Mouse (Mus musculus) limb, embryonic 11.5 days (tissue): ENCODE measurements around the gene Kank2. TPM values are rescaled to one million over a fixed set of nuclear protein-coding genes. Genes with fewer than 3 reads are reported as not detected.
A peak's percentile ranks its signal among the peaks of the same experiment; 100 is the strongest.

Experiments used
- ATAC-seq: fragments of 200-750 bp; cut with Nextera tagmentation; 2 replicates; pipeline ENCODE4 v1.8.0; 2017; ENCODE audit warnings: low read depth; ENCODE audit not compliant: insufficient number of reproducible peaks, low FRiP score, low TSS enrichment
- DNase-seq: peaks from one replicate; pipeline ENCODE4 v3.0.0-alpha.2; 2015; ENCODE audit warnings: low spot score
- H3K27ac ChIP-seq: fragments of 300-500 bp; sonication (generic); replicated peaks from 2 replicates; pipeline ENCODE4 v1.5.1; 2014; ENCODE audit warnings: low read depth, mild to moderate bottlenecking, low read length
- H3K27me3 ChIP-seq: fragments of 300-500 bp; sonication (generic); 2 replicates; pipeline ENCODE4 v1.6.1; 2014; ENCODE audit warnings: mild to moderate bottlenecking, low read length, mixed read lengths; ENCODE audit not compliant: control insufficient read depth, insufficient read depth
- H3K36me3 ChIP-seq: fragments of 300-500 bp; sonication (generic); 2 replicates; pipeline ENCODE4 v1.6.1; 2014; ENCODE audit warnings: mild to moderate bottlenecking, low read length, moderate library complexity, mixed read lengths; ENCODE audit not compliant: control insufficient read depth, insufficient read depth
- H3K4me1 ChIP-seq: fragments of 300-500 bp; sonication (generic); 2 replicates; pipeline ENCODE4 v1.6.1; 2014; ENCODE audit warnings: low read length, mixed read lengths; ENCODE audit not compliant: control insufficient read depth, insufficient read depth
- H3K4me2 ChIP-seq: fragments of 300-500 bp; sonication (generic); 2 replicates; pipeline ENCODE4 v1.6.1; 2014; ENCODE audit warnings: low read depth, mild to moderate bottlenecking, moderate library complexity; ENCODE audit not compliant: severe bottlenecking
- H3K4me3 ChIP-seq: fragments of 300-500 bp; sonication (generic); 2 replicates; pipeline ENCODE4 v1.5.1; 2014; ENCODE audit warnings: low read depth, low read length
- H3K9ac ChIP-seq: fragments of 300-500 bp; sonication (generic); 2 replicates; pipeline ENCODE4 v1.6.1; 2014; ENCODE audit warnings: mild to moderate bottlenecking, low read length
- H3K9me3 ChIP-seq: fragments of 300-500 bp; sonication (generic); 2 replicates; pipeline ENCODE4 v1.6.1; 2016; ENCODE audit warnings: low read length; ENCODE audit not compliant: control insufficient read depth
- WGBS: fragments of 180-500 bp; shearing (Covaris S2); extraction: QIAGEN DNeasy Blood & Tissue Kit; methylation state at CpG from one replicate; pipeline ENCODE4 v1.1.7; 2014; 5-methylcytosine and 5-hydroxymethylcytosine counted together
- polyA plus RNA-seq: library from polyadenylated mRNA; unstranded; fragments of >200 nt; fragmentation: Nextera tagmentation; extraction: Ambion mirVana; gene quantifications from 2 replicates; pipeline ENCODE4 v1.2.1, GENCODE M21; 2014

Gene Kank2
- polyA plus RNA-seq, 1 experiment from 2014 or later: 11.6 TPM

- DNase-seq (peak; percentile 40), ATAC-seq (no peak)
- Histone ChIP-seq H3K9me3 (no peaks in the 10 kb centered on the region), H3K9ac (no peak overlapping the region), H3K4me3 (no peak overlapping the region), H3K4me1 (no peaks in the 10 kb centered on the region), H3K36me3 (peaks cover 2% of the 10 kb centered on the region; the same call in 1 of the 2 replicates), H3K4me2 (no peak overlapping the region), H3K27me3 (no peaks in the 10 kb centered on the region), H3K27ac (no peak overlapping the region)
- WGBS: 63% methylated on average over 3 of the region's 3 CpGs
Measured at GRCm38 (mm10) chr9:21808561-21808960, 10.0 kb upstream of the Kank2 start.

- ATAC-seq (no peak), DNase-seq (no peak)
- Histone ChIP-seq H3K27me3 (no peaks in the 10 kb centered on the region), H3K9ac (no peak overlapping the region), H3K4me2 (no peak overlapping the region), H3K4me1 (no peaks in the 10 kb centered on the region), H3K27ac (no peak overlapping the region), H3K9me3 (no peaks in the 10 kb centered on the region), H3K36me3 (peaks cover 2% of the 10 kb centered on the region; the same call in 1 of the 2 replicates), H3K4me3 (no peak overlapping the region)
- WGBS: 90% methylated on average over 11 of the region's 11 CpGs
Measured at GRCm38 (mm10) chr9:21806976-21807375, 8.4 kb upstream of the Kank2 start.

- no peak overlapping the region for H3K9ac ChIP-seq
- H3K4me3 ChIP-seq: no peak overlapping the region
- H3K27ac ChIP-seq: no peak overlapping the region
- H3K27me3 ChIP-seq: no peaks in the 10 kb centered on the region
- no peaks in the 10 kb centered on the region for H3K4me1 ChIP-seq
- ATAC-seq: no peak
- H3K36me3 ChIP-seq: peaks cover 2% of the 10 kb centered on the region; the same call in 1 of the 2 replicates
- H3K4me2 ChIP-seq: no peak overlapping the region
- no peak for DNase-seq
- H3K9me3 ChIP-seq: no peaks in the 10 kb centered on the region
- 76% methylated on average over 3 of the region's 3 CpGs for WGBS
Measured at GRCm38 (mm10) chr9:21806363-21806762, 7.8 kb upstream of the Kank2 start.

DNA sequence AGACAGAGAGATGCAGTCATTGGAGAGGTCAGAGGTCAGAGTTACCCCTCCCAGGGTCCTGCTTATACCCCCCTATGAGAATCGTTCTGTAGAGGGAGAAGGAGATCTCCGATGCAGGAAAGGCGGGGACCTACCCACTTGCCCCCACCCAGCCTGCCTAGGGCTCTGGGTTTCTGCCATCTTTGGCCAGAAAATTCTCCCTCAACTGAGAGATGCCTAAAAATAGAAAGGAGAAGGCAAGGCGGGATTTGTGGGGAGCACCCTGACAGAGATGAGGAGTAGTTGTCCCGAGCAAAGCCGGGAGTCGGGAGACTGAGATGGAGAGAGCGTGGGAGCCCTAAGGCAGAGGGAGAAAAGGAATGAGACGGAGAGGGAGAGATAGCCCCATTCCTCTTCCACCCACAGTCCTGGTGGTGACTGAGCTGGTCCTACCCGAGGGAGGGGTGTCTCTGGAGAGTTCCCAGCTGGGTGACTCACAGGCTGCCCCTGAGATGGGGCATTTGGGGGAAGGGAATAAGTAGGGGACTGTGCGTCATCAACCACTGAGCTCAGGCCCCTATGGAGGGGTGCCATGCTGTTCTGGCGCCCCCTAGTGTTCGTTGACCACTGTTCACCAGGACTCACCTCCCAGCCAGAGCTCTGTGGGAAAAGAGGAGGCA is 5.6 kb upstream of the Kank2 start:
- H3K9ac ChIP-seq: no peak overlapping the region
- no peaks in the 10 kb centered on the region for H3K27me3 ChIP-seq
- H3K36me3 ChIP-seq: peaks cover 4% of the 10 kb centered on the region; the same call in 1 of the 2 replicates
- H3K9me3 ChIP-seq: no peaks in the 10 kb centered on the region
- ATAC-seq (peak; percentile 88), DNase-seq (peak; percentile 89)
- no peak overlapping the region for H3K4me3 ChIP-seq
- H3K4me1 ChIP-seq: no peaks in the 10 kb centered on the region
- no peak overlapping the region for H3K27ac ChIP-seq
- H3K4me2 ChIP-seq: no peak overlapping the region
- WGBS: 41% methylated on average over 13 of the region's 13 CpGs

GRCm38 (mm10) chr9:21801591-21801990 is 3.0 kb upstream of the Kank2 start:
- no peak overlapping the region for H3K4me2 ChIP-seq
- DNase-seq: no peak
- peaks cover 10% of the 10 kb centered on the region for H3K4me1 ChIP-seq
- 91% methylated on average over 7 of the region's 7 CpGs for WGBS
- H3K4me3 ChIP-seq: no peak overlapping the region
- H3K27me3 ChIP-seq: no peaks in the 10 kb centered on the region
- no peaks in the 10 kb centered on the region for H3K9me3 ChIP-seq
- H3K27ac ChIP-seq: no peak overlapping the region
- no peak for ATAC-seq
- H3K36me3 ChIP-seq: 0 out of 2 replicates have a peak, but pooled peaks cover 2% of the 10 kb centered on the region
- no peak overlapping the region for H3K9ac ChIP-seq

DNA sequence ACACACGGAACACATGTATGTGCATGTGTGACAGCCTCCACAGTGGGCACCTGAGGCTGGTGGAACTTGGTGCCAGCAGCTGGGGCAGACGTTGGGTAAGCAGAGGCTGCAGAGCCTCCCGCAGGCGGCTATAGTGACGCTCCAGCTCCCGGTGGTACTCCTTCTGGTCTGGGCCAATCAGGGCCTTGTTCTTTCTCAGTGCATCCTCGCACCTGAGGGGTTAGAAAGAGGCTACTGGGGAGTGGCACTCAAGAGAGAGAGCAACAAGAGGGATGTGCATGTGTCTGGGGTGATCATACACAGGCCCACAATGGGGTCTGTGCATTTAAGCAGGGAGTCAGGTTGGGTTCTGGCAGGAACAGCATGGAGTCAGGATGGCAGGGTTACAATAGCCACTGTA is 2.6 kb upstream of the Kank2 start:
- 81% methylated on average over 7 of the region's 7 CpGs for WGBS

GRCm38 (mm10) chr9:21799010-21799350 is 436 bp upstream of the Kank2 start:
- Histone ChIP-seq H3K27ac (no peak overlapping the region; the same call in 1 of the 2 replicates), H3K36me3 (peaks cover 15% of the 10 kb centered on the region), H3K9me3 (no peaks in the 10 kb centered on the region), H3K4me2 (peak overlapping the region; percentile 45), H3K27me3 (no peaks in the 10 kb centered on the region), H3K9ac (no peak overlapping the region), H3K4me3 (peak overlapping the region; percentile 79), H3K4me1 (peaks cover 16% of the 10 kb centered on the region)
- WGBS: 56% methylated on average over 3 of the region's 3 CpGs
- ATAC-seq (no peak), DNase-seq (no peak)

More for the DNA sequence above, 2.6 kb upstream of the Kank2 start:
- Histone ChIP-seq H3K9me3 (no peaks in the 10 kb centered on the region), H3K4me2 (no peak overlapping the region), H3K9ac (no peak overlapping the region), H3K36me3 (0 out of 2 replicates have a peak, but pooled peaks cover 2% of the 10 kb centered on the region), H3K27me3 (no peaks in the 10 kb centered on the region), H3K4me3 (no peak overlapping the region), H3K4me1 (peaks cover 14% of the 10 kb centered on the region), H3K27ac (no peak overlapping the region)
- ATAC-seq: no peak
- DNase-seq: no peak

DNA sequence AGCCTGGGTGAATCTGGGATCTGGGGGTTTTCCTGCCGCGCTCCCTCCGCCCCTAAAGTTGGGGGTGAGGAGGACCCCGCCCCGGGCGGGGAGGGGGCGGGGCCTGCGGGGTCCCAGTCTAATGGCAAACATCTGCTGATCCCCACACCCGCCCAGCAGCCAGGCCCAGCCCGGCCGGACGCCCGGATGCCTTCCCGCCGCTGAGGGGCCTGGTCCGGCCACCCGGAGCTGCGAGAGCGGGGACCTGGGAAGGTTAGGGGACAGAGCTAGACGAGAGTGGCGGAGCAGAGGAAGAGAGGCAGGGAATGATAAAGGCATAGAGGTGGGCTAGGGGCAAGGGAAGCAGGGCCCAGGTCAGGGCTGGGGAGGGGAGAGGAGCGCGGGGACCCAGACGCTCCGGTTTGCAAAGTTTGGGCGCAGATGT is 611 bp downstream of the Kank2 start:
- Histone ChIP-seq H3K4me2 (peak overlapping the region; percentile 45), H3K4me3 (peak overlapping the region; percentile 79), H3K27ac (peak overlapping the region; percentile 89), H3K9ac (peak overlapping the region; percentile 90), H3K4me1 (peaks cover 16% of the 10 kb centered on the region), H3K27me3 (no peaks in the 10 kb centered on the region), H3K36me3 (peaks cover 19% of the 10 kb centered on the region), H3K9me3 (no peaks in the 10 kb centered on the region)
- ATAC-seq (peak; percentile 79), DNase-seq (peak; percentile 87)
- WGBS: 0% methylated on average over 21 of the region's 26 CpGs
